Mouse (Mus musculus) liver, embryonic 13.5 days (tissue): ENCODE measurements around the gene Gm5475. TPM values are rescaled to one million over a fixed set of nuclear protein-coding genes. Genes with fewer than 3 reads are reported as not detected.
"Not testable (repeated sequence)": the region's sequence is repeated elsewhere in the genome, so short reads cannot be mapped to it uniquely, and the experiment has no call there.

Source experiments
- ATAC-seq: fragments of 200-750 bp; cut with Nextera tagmentation; 2 replicates; pipeline ENCODE4 v1.8.0; 2017; ENCODE audit warnings: low read depth, mild to moderate bottlenecking, moderate number of reproducible peaks, moderate library complexity
- DNase-seq: peaks from one replicate; pipeline ENCODE4 v3.0.0; 2022
- H3K27ac ChIP-seq: fragments of 300-500 bp; sonication (generic); 2 replicates; pipeline ENCODE4 v1.5.1; 2015; ENCODE audit warnings: moderate library complexity, mild to moderate bottlenecking, inconsistent platforms
- H3K27me3 ChIP-seq: fragments of 300-500 bp; sonication (generic); 2 replicates; pipeline ENCODE4 v1.6.1; 2015; ENCODE audit warnings: mild to moderate bottlenecking, inconsistent platforms
- H3K36me3 ChIP-seq: fragments of 300-500 bp; sonication (generic); 2 replicates; pipeline ENCODE4 v1.6.1; 2015; ENCODE audit warnings: mild to moderate bottlenecking, inconsistent platforms
- H3K4me1 ChIP-seq: fragments of 300-500 bp; sonication (generic); replicated peaks from 2 replicates; pipeline ENCODE4 v1.6.1; 2015; ENCODE audit warnings: inconsistent platforms
- H3K4me2 ChIP-seq: fragments of 300-500 bp; sonication (generic); 2 replicates; pipeline ENCODE4 v1.6.1; 2015; ENCODE audit warnings: inconsistent platforms, mild to moderate bottlenecking, moderate library complexity
- H3K4me3 ChIP-seq: fragments of 300-500 bp; sonication (generic); replicated peaks from 2 replicates; pipeline ENCODE4 v1.5.1; 2015; ENCODE audit warnings: mild to moderate bottlenecking, inconsistent platforms
- H3K9ac ChIP-seq: fragments of 300-500 bp; sonication (generic); 2 replicates; pipeline ENCODE4 v1.6.1; 2015; ENCODE audit warnings: mild to moderate bottlenecking, inconsistent platforms
- H3K9me3 ChIP-seq: fragments of 300-500 bp; sonication (generic); replicated peaks from 2 replicates; pipeline ENCODE4 v1.6.1; 2016; ENCODE audit warnings: inconsistent platforms
- WGBS: fragments of 180-500 bp; shearing (Covaris S2); methylation state at CpG from one replicate; pipeline ENCODE4 v1.1.7; 2015; ENCODE audit not compliant: insufficient replicate concordance; 5-methylcytosine and 5-hydroxymethylcytosine counted together
- polyA plus RNA-seq: library from polyadenylated mRNA; unstranded; fragments of >200 nt; fragmentation: Nextera tagmentation; extraction: Ambion mirVana; gene quantifications from 2 replicates; pipeline ENCODE4 v1.2.1, GENCODE M21; 2015

Gm5475 gene
- not detected in 2 replicates for polyA plus RNA-seq

GRCm38 (mm10) chr15:100421758-100422197, at the start of gene Gm5475:
TSS of gene Gm5475 (plus strand) at chr15:100422147.
- not testable (repeated sequence) for DNase-seq, ATAC-seq, H3K9me3 ChIP-seq
- H3K4me1 ChIP-seq, result peaks cover 66% of the 10 kb centered on the region
- peaks cover 31% of the 10 kb centered on the region for H3K27me3 ChIP-seq
- peak within 1 kb of the TSS; percentile 98 for H3K27ac ChIP-seq
- peak within 1 kb of the TSS; percentile 99 for H3K4me2 ChIP-seq
- H3K36me3 ChIP-seq, result peaks cover 15% of the 10 kb centered on the region
- 15% methylated on average over 3 of the region's 3 CpGs for WGBS
- peak within 1 kb of the TSS; percentile 100 for H3K9ac ChIP-seq
- peak within 1 kb of the TSS; percentile 99 for H3K4me3 ChIP-seq

- DNase-seq (peak; percentile 51), ATAC-seq (no peak)
- no peak overlapping the region for H3K27ac ChIP-seq
- WGBS, result 22% methylated on average over 5 of the region's 5 CpGs
- peaks cover 4% of the 10 kb centered on the region; the same call in 1 of the 2 replicates for H3K4me1 ChIP-seq
- H3K9ac ChIP-seq, result no peak overlapping the region
- no peaks in the 10 kb centered on the region for H3K9me3 ChIP-seq
- H3K4me3 ChIP-seq, result no peak overlapping the region
- H3K4me2 ChIP-seq, result no peak overlapping the region
- H3K36me3 ChIP-seq, result no peaks in the 10 kb centered on the region
- H3K27me3 ChIP-seq, result no peaks in the 10 kb centered on the region
Observed at GRCm38 (mm10) chr15:100375066-100375465, 46.9 kb upstream of the Gm5475 start.

DNA sequence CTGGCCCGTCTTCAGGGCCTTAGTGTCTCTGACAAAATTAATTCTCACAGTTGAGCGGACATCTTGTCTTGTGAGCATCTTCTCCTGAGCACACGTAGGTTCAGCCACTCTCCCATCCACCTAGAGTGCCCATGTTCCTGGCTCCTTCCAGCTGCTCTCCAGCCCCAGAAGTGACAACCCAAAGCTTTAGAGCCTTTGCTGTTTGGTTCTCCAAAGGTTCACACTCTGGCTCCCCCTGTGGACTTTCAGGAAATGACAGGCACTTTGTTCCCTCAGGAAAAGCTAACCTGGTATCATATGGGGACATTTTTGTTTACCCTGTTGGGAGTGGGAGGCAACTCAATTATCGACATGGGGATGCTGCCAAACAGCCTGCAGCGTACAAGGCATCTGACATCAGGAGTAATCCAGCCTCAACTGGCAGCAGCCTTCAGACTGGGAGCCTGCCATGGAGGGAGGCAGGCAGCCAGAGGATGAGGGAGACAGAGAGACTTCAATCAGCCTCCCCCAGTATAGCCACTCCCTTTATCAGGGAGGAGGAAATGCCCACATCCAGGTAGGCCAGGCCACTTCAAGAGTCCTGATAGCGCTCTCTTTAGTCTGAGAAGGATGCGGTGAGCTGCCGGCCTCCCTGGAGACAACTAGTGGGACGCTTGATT, 44.0 kb upstream of the Gm5475 start:
- DNase-seq (peak; percentile 24), ATAC-seq (peak; percentile 35)
- H3K9ac ChIP-seq, H3K4me3 ChIP-seq, H3K4me1 ChIP-seq, H3K9me3 ChIP-seq, H3K27me3 ChIP-seq, H3K27ac ChIP-seq, H3K4me2 ChIP-seq, H3K36me3 ChIP-seq: not testable (repeated sequence)
- WGBS, result 29% methylated on average over 4 of the region's 9 CpGs

DNA sequence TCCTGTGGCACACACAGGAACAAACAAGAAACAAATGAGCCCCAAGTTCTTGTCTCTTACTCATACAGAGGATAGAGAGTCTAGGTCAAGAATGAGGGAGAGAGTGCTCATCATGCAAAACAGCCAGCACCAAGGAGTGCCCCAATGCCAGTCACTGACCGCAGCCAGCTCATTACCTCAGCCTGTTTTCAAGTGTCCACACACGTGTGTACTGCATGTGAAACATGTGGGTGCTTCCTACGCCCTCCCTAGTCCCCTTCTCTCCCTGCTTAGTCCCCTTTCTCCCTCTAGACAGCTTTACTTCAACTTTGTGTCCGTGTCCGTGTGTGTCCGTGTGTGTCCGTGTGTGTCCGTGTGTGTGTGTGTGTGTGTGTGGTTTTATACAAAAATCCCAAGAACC, 42.3 kb upstream of the Gm5475 start:
- H3K27ac ChIP-seq, result no peak overlapping the region
- no peaks in the 10 kb centered on the region for H3K9me3 ChIP-seq
- no peak overlapping the region for H3K4me2 ChIP-seq
- no peak overlapping the region for H3K4me3 ChIP-seq
- H3K9ac ChIP-seq, result no peak overlapping the region
- H3K27me3 ChIP-seq, result no peaks in the 10 kb centered on the region
- no peak for DNase-seq
- H3K4me1 ChIP-seq, result peaks cover 4% of the 10 kb centered on the region; the same call in 1 of the 2 replicates
- no peak for ATAC-seq
- WGBS, result 69% methylated on average over 8 of the region's 8 CpGs
- H3K36me3 ChIP-seq, result no peaks in the 10 kb centered on the region

DNA sequence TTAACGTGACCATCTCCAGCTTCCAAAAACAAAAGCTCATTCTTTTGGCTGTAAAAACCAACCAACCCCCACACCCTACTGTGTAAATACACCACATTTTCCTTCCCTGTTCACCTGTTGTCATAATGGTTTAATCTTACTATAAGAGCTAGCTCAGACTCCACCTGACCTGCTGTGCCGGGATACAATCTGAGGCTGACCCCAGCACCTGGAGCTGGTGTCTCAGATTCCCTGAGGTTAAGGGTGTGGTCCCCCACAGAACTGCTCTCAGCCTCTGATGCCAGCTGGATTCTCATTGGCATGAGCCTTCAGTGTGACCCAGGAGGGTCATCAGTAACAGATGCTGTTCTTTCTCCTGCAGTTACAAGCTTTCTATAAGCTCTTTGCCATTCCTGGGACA, 41.8 kb upstream of the Gm5475 start:
- Histone ChIP-seq H3K27me3 (no peaks in the 10 kb centered on the region), H3K4me3 (no peak overlapping the region), H3K36me3 (no peaks in the 10 kb centered on the region), H3K9me3 (no peaks in the 10 kb centered on the region), H3K27ac (no peak overlapping the region), H3K9ac (no peak overlapping the region), H3K4me2 (no peak overlapping the region), H3K4me1 (peaks cover 4% of the 10 kb centered on the region; the same call in 1 of the 2 replicates)
- 36% methylated on average over 2 of the region's 2 CpGs for WGBS
- no peak for ATAC-seq
- DNase-seq, result no peak

DNA sequence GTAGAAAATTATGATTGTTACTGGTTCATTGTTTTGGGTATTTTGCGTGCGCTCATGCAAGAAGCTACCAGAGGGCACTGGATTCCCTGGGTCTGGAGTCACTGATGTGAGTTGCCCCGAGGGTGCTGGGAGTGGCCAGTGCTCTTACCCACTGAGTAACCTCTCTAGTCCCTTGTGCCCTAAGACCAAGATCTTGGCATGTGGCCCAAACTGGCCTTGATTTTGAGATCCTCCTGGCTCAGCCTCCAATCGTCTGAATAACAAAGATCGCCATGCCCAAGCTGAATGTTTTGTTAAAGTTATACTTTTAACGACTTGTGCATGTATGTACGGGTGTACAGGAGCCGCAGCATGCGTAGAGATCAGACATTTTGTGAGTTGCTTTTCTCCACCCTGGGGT, 36.2 kb upstream of the Gm5475 start:
- H3K4me3 ChIP-seq, result no peak overlapping the region
- H3K4me2 ChIP-seq, result no peak overlapping the region
- H3K4me1 ChIP-seq, result peaks cover 26% of the 10 kb centered on the region
- no peaks in the 10 kb centered on the region for H3K27me3 ChIP-seq
- peaks cover 19% of the 10 kb centered on the region for H3K36me3 ChIP-seq
- no peaks in the 10 kb centered on the region for H3K9me3 ChIP-seq
- no peak overlapping the region for H3K27ac ChIP-seq
- H3K9ac ChIP-seq, result no peak overlapping the region
- DNase-seq, result no peak
- no peak for ATAC-seq
- WGBS, result 81% methylated on average over 9 of the region's 9 CpGs

- no peak for ATAC-seq
- H3K4me1 ChIP-seq, result peaks cover 45% of the 10 kb centered on the region
- peak overlapping the region; percentile 25; the same call in 1 of the 2 replicates for H3K27ac ChIP-seq
Observed at GRCm38 (mm10) chr15:100387544-100388223, 34.3 kb upstream of the Gm5475 start.

GRCm38 (mm10) chr15:100388224-100388835, 33.6 kb upstream of the Gm5475 start:
- no peaks in the 10 kb centered on the region for H3K9me3 ChIP-seq
- no peak overlapping the region; the same call in 1 of the 2 replicates for H3K27ac ChIP-seq
- ATAC-seq (no peak), DNase-seq (no peak)
- H3K4me2 ChIP-seq, result no peak overlapping the region
- WGBS, result 74% methylated on average over 16 of the region's 16 CpGs
- peaks cover 38% of the 10 kb centered on the region for H3K36me3 ChIP-seq
- H3K27me3 ChIP-seq, result no peaks in the 10 kb centered on the region
- H3K4me1 ChIP-seq, result peaks cover 52% of the 10 kb centered on the region
- H3K4me3 ChIP-seq, result no peak overlapping the region
- no peak overlapping the region for H3K9ac ChIP-seq

More at GRCm38 (mm10) chr15:100387544-100388223, 34.3 kb upstream of the Gm5475 start:
- WGBS, result 91% methylated on average over 17 of the region's 17 CpGs
- H3K9me3 ChIP-seq, result no peaks in the 10 kb centered on the region
- H3K4me3 ChIP-seq, result no peak overlapping the region
- no peak overlapping the region for H3K4me2 ChIP-seq
- H3K36me3 ChIP-seq, result peaks cover 32% of the 10 kb centered on the region
- H3K27me3 ChIP-seq, result no peaks in the 10 kb centered on the region
- no peak overlapping the region for H3K9ac ChIP-seq
- DNase-seq, result no peak

GRCm38 (mm10) chr15:100388886-100389285, 33.1 kb upstream of the Gm5475 start:
- ATAC-seq (no peak), DNase-seq (no peak)
- no peaks in the 10 kb centered on the region for H3K9me3 ChIP-seq
- WGBS, result 80% methylated on average over 9 of the region's 9 CpGs
- no peaks in the 10 kb centered on the region for H3K27me3 ChIP-seq
- H3K27ac ChIP-seq, result no peak overlapping the region; the same call in 1 of the 2 replicates
- H3K4me2 ChIP-seq, result no peak overlapping the region
- peaks cover 44% of the 10 kb centered on the region for H3K36me3 ChIP-seq
- H3K4me1 ChIP-seq, result peaks cover 57% of the 10 kb centered on the region
- H3K4me3 ChIP-seq, result no peak overlapping the region
- H3K9ac ChIP-seq, result 0 out of 2 replicates have a peak overlapping the region, but pooled peaks have one; percentile 20

- peak overlapping the region; percentile 51 for H3K9ac ChIP-seq
- peak overlapping the region; percentile 87 for H3K27ac ChIP-seq
- peaks cover 66% of the 10 kb centered on the region for H3K36me3 ChIP-seq
- no peak for DNase-seq
- H3K4me2 ChIP-seq, result peak overlapping the region; percentile 47
- no peak overlapping the region for H3K4me3 ChIP-seq
- H3K9me3 ChIP-seq, result no peaks in the 10 kb centered on the region
- ATAC-seq, result peak; percentile 54
- no peaks in the 10 kb centered on the region for H3K27me3 ChIP-seq
- 24% methylated on average over 7 of the region's 7 CpGs for WGBS
- H3K4me1 ChIP-seq, result peaks cover 65% of the 10 kb centered on the region
Observed at GRCm38 (mm10) chr15:100391066-100391465, 30.9 kb upstream of the Gm5475 start.

DNA sequence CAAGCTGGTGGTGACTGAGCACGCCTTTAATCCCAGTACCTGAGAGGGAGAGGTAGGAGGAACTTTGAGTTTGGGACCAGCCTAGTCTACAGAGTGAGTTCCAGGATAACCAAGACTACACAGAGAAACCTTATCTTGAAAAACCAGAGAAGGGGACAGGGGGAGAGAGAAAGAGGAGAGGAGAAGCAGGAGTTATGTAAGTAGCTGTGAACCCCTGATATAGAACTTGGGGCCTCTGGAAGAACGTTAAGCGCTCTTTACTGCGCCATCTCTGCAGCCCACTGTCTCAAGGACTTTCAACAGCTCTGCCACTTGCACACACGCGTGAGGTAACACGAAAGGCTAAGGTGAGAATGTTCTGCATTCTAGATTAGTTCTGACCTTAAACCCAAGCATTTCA, 30.3 kb upstream of the Gm5475 start:
- peak overlapping the region; percentile 87 for H3K27ac ChIP-seq
- H3K4me1 ChIP-seq, result peaks cover 65% of the 10 kb centered on the region
- WGBS, result 24% methylated on average over 7 of the region's 7 CpGs
- H3K9me3 ChIP-seq, result no peaks in the 10 kb centered on the region
- ATAC-seq (peak; percentile 92), DNase-seq (peak; percentile 39)
- H3K4me3 ChIP-seq, result peak overlapping the region; percentile 3; the same call in 1 of the 2 replicates
- peak overlapping the region; percentile 47 for H3K4me2 ChIP-seq
- peak overlapping the region; percentile 51 for H3K9ac ChIP-seq
- peaks cover 71% of the 10 kb centered on the region for H3K36me3 ChIP-seq
- no peaks in the 10 kb centered on the region for H3K27me3 ChIP-seq
